Mouse (Mus musculus) megakaryocyte, embryonic 14.5 days (primary cell): ENCODE measurements at regions not wholly inside any gene's neighbourhood (a gene's known extent, or its start where the extent isn't known, plus 50 kb on each side); places are given as distances from the start of the nearest gene placed in this dataset.

Source experiments
- FLI1 ChIP-seq: IDR thresholded peaks from 2 replicates; pipeline ENCODE4 v1.6.1; 2012; ENCODE audit warnings: low read length, inconsistent platforms, mixed read lengths
- GATA1 ChIP-seq: IDR thresholded peaks from 3 replicates; pipeline ENCODE4 v1.6.1; 2012; ENCODE audit warnings: mixed read lengths, low read length, inconsistent platforms, borderline replicate concordance

- TF ChIP-seq GATA1 (no peak), FLI1 (no peak)
These were observed 211.4 kb upstream of the Gm765 start for GRCm38 (mm10) chr6:98553922-98554321.
